Mouse (Mus musculus): ENCODE measurements at regions not wholly inside any gene's neighbourhood (a gene's known extent, or its start where the extent isn't known, plus 50 kb on each side); places are given as distances from the start of the nearest gene placed in this dataset.
"Not testable (repeated sequence)": the region's sequence is repeated elsewhere in the genome, so short reads cannot be mapped to it uniquely, and the experiment has no call there.

- H3K36me3 ChIP-seq (ENCODE audit: control insufficient read depth, insufficient read depth, low read length); H3K27me3 ChIP-seq (ENCODE audit: control insufficient read depth, insufficient read depth, low read length); H3K79me2 ChIP-seq (replicated peaks; ENCODE audit: control insufficient read depth, insufficient read depth, low read length); intact Hi-C loops (cut with DNase I); H3K4me1 ChIP-seq (ENCODE audit: control insufficient read depth, insufficient read depth, low read length): not testable (repeated sequence)
- peak; percentile 16; the same call in 1 of the 2 replicates for TF ChIP-seq POLR2A (IDR thresholded peaks at IDR 0.05; ENCODE audit: insufficient read depth, low read depth, low read length)
- peak; percentile 58 for TF ChIP-seq CTCF (IDR thresholded peaks at IDR 0.05)
- WGBS, result 5% methylated on average over 64 of the region's 64 CpGs
- Histone ChIP-seq H3K27ac (peak overlapping the region; percentile 73), H3K4me3 (peak overlapping the region; percentile 68), H3K9ac (ENCODE audit: low read depth, low read length) (peak overlapping the region; percentile 83)
- DNase-seq, result peak; percentile 97
These were observed 64.5 kb upstream of the Gm21119 start for GRCm38 (mm10) chr8:20550054-20550778.

GRCm38 (mm10) chr8:20556501-20557181 lies 58.1 kb upstream of the Gm21119 start:
- intact Hi-C loops (cut with DNase I); H3K9ac ChIP-seq (ENCODE audit: low read depth, low read length); H3K79me2 ChIP-seq (replicated peaks; ENCODE audit: control insufficient read depth, insufficient read depth, low read length); H3K4me1 ChIP-seq (ENCODE audit: control insufficient read depth, insufficient read depth, low read length); DNase-seq; H3K36me3 ChIP-seq (ENCODE audit: control insufficient read depth, insufficient read depth, low read length); H3K27me3 ChIP-seq (ENCODE audit: control insufficient read depth, insufficient read depth, low read length); H3K27ac ChIP-seq; H3K4me3 ChIP-seq: not testable (repeated sequence)
- WGBS, result no CpG with 5 or more reads among the region's 6 CpGs

DNA sequence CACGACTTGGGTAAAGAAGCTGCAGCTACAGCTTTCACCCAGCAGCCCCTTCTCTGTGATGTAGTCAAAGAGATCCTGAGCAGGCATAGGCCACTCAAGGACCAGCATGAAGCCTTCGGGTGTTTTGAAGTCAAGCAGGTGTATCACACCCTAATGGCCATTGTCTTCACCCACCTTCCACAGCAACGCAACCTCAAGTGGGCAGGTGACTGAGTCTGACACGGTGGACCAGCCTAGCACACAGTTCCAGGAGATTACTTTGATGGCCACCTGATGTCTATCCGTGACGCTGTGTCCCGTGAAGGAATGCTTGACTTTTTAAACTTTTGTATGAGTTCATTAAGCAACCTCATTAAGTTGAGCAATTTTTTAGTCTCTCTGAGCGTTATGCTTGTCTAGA lies 57.5 kb upstream of the Gm21119 start:
- DNase-seq; H3K4me1 ChIP-seq (ENCODE audit: control insufficient read depth, insufficient read depth, low read length); H3K27me3 ChIP-seq (ENCODE audit: control insufficient read depth, insufficient read depth, low read length); H3K9ac ChIP-seq (ENCODE audit: low read depth, low read length); H3K36me3 ChIP-seq (ENCODE audit: control insufficient read depth, insufficient read depth, low read length); intact Hi-C loops (cut with DNase I); H3K79me2 ChIP-seq (replicated peaks; ENCODE audit: control insufficient read depth, insufficient read depth, low read length); H3K27ac ChIP-seq: not testable (repeated sequence)
- peak overlapping the region; percentile 10; the same call in 1 of the 2 replicates for H3K4me3 ChIP-seq
- WGBS, result 83% methylated on average over 7 of the region's 8 CpGs

DNA sequence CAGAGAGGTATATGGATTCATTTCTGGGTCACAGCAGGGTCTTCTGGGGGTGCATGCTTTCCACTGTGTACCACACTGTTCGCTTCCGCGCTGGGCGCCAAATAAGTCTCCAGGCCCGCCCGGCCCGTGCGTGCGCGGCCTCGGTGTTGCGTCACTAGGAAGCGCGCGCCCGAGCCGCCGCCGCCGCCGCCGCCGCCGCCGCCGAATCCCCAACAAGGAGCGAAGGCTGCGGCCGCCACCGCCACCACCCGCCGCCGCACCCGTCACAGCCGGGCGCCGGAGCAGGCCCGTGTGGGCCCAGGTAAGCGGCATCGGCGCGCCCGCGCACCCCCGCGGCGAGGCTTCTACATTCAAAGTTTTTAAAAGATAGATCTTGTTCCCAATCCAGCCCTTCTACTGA lies 57.1 kb upstream of the Gm21119 start:
- WGBS, result 62% methylated on average over 47 of the region's 47 CpGs
- H3K27ac ChIP-seq; H3K79me2 ChIP-seq (replicated peaks; ENCODE audit: control insufficient read depth, insufficient read depth, low read length); H3K4me1 ChIP-seq (ENCODE audit: control insufficient read depth, insufficient read depth, low read length); intact Hi-C loops (cut with DNase I); H3K27me3 ChIP-seq (ENCODE audit: control insufficient read depth, insufficient read depth, low read length); H3K36me3 ChIP-seq (ENCODE audit: control insufficient read depth, insufficient read depth, low read length): not testable (repeated sequence)
- DNase-seq, result peak; percentile 69 to 73
- Histone ChIP-seq H3K4me3 (peak overlapping the region; percentile 36), H3K9ac (ENCODE audit: low read depth, low read length) (peak overlapping the region; percentile 50; the same call in 1 of the 2 replicates)

Data from heart, adult 2 months (tissue).